Comparison of ENCODE assay signal across 8 mouse cellular contexts in genomic region chr13:34037172-34038055, GRCm38 (mm10). TPM values are rescaled to one million over a fixed set of nuclear protein-coding genes. Genes with fewer than 3 reads are reported as not detected.
A peak's percentile ranks its signal among the peaks of the same experiment; 100 is the strongest.
DNase-seq lines count a peak whose midpoint lies in the region; ATAC-seq lines count a peak whose summit lies in the region.

TSS of gene Bphl (plus strand) at chr13:34037597.

- intact Hi-C loops in left cerebral cortex, postnatal 14 days (cut with DNase I), result no loop called here

- H3K36me3 ChIP-seq in intestine, embryonic 14.5 days (ENCODE audit: control insufficient read depth, insufficient read depth, low read length), result peaks cover 22% of the 10 kb centered on the region

- H3K27me3 ChIP-seq in intestine, embryonic 14.5 days (replicated peaks; ENCODE audit: control insufficient read depth, insufficient read depth, low read length), result no peaks in the 10 kb centered on the region

- H3K9me3 ChIP-seq in intestine, embryonic 14.5 days (ENCODE audit: control insufficient read depth, low read length), result no peaks in the 10 kb centered on the region

- peak within 1 kb of the TSS; percentile 77 for H3K4me3 ChIP-seq in intestine, embryonic 14.5 days (ENCODE audit: low read depth, low read length)

- peak within 1 kb of the TSS; percentile 78 for H3K27ac ChIP-seq in intestine, embryonic 14.5 days (ENCODE audit: low read depth)

- peak within 1 kb of the TSS; percentile 90 for H3K9ac ChIP-seq in intestine, embryonic 14.5 days (ENCODE audit: low read length)

- peak; percentile 86 to 91 for DNase-seq in adrenal gland, adult 18-20 months (ENCODE audit: low spot score in 2 of 2)
- peak; percentile 97 for DNase-seq in embryo, embryonic 11 days
- peak; percentile 91 for DNase-seq in gastrocnemius, postnatal 25 days
- DNase-seq in intestine, embryonic 14.5 days (ENCODE audit: low spot score), result peak; percentile 94
- DNase-seq in left cerebral cortex, postnatal 14 days (ENCODE audit: low spot score in 2 of 2), result peak; percentile 93 to 94
- DNase-seq in mesoderm, embryonic 11.5 days (ENCODE audit: low read depth, low spot score), result peak; percentile 94
- peak; percentile 91 for DNase-seq in right cerebral cortex, postnatal 36 days (ENCODE audit: low spot score in 2 of 2)
- DNase-seq in yolk sac, embryonic 10.5 days (ENCODE audit: low spot score), result peak; percentile 90

- peaks cover 18% of the 10 kb centered on the region for H3K4me1 ChIP-seq in intestine, embryonic 14.5 days (replicated peaks; ENCODE audit: control insufficient read depth, insufficient read depth, low read length)

- WGBS in intestine, embryonic 14.5 days, result 1% methylated on average over 37 of the region's 37 CpGs

- peak within 1 kb of the TSS; percentile 82 for H3K4me2 ChIP-seq in intestine, embryonic 14.5 days (ENCODE audit: low read length)

- peak; percentile 90 for ATAC-seq in intestine, embryonic 14.5 days (replicated peaks; ENCODE audit: low FRiP score, low TSS enrichment, low read depth)

RNA-seq across cellular contexts. Expression of gene Bphl, which starts in this region (rescaled TPM):
- 10 to 100 TPM; 81.0 to 98.3 TPM for total RNA-seq in adrenal gland, adult 18-20 months (2021)
- 10 to 100 TPM; 23.7 TPM for total RNA-seq in gastrocnemius, postnatal 25 days (2021)
- 40.4 TPM in 2 replicates for polyA plus RNA-seq in intestine, embryonic 14.5 days (2014; fragmentation: Nextera tagmentation; extraction: Ambion mirVana)
- total RNA-seq in left cerebral cortex, postnatal 14 days (2021), result 10 to 100 TPM; 33.7 to 38.3 TPM

Comparison
In these comparisons a context has a peak if more than half of its experiments do, and no peak if none do; other contexts are left out.
1. Peak in every context shown above with its lines: DNase-seq, ATAC-seq, H3K4me3 ChIP-seq and H3K27ac ChIP-seq.